Mouse (Mus musculus) embryonic facial prominence, embryonic 15.5 days (tissue): Measurements from ENCODE around the gene Slc39a7. TPM values are rescaled to one million over a fixed set of nuclear protein-coding genes. Genes with fewer than 3 reads are reported as not detected.

ENCODE experiments used
- ATAC-seq: fragments of 200-750 bp; cut with Nextera tagmentation; 2 replicates; pipeline ENCODE4 v1.8.0; 2017; ENCODE audit warnings: low read depth, moderate TSS enrichment; ENCODE audit not compliant: insufficient number of reproducible peaks, low FRiP score, low TSS enrichment
- H3K27ac ChIP-seq: fragments of 300-500 bp; sonication (generic); replicated peaks from 2 replicates; pipeline ENCODE4 v1.5.1; 2015; ENCODE audit warnings: mild to moderate bottlenecking, inconsistent platforms
- H3K27me3 ChIP-seq: fragments of 300-500 bp; sonication (generic); 2 replicates; pipeline ENCODE4 v1.6.1; 2015; ENCODE audit warnings: inconsistent platforms
- H3K36me3 ChIP-seq: fragments of 300-500 bp; sonication (generic); 2 replicates; pipeline ENCODE4 v1.6.1; 2015; ENCODE audit warnings: mild to moderate bottlenecking, inconsistent platforms
- H3K4me1 ChIP-seq: fragments of 300-500 bp; sonication (generic); 2 replicates; pipeline ENCODE4 v1.6.1; 2015; ENCODE audit warnings: inconsistent platforms
- H3K4me2 ChIP-seq: fragments of 300-500 bp; sonication (generic); replicated peaks from 2 replicates; pipeline ENCODE4 v1.6.1; 2015; ENCODE audit warnings: mild to moderate bottlenecking, inconsistent platforms
- H3K4me3 ChIP-seq: fragments of 300-500 bp; sonication (generic); replicated peaks from 2 replicates; pipeline ENCODE4 v1.5.1; 2015; ENCODE audit warnings: mild to moderate bottlenecking, inconsistent platforms
- H3K9ac ChIP-seq: fragments of 300-500 bp; sonication (generic); 2 replicates; pipeline ENCODE4 v1.6.1; 2015; ENCODE audit warnings: inconsistent platforms
- H3K9me3 ChIP-seq: fragments of 300-500 bp; sonication (generic); replicated peaks from 2 replicates; pipeline ENCODE4 v1.6.1; 2016; ENCODE audit warnings: inconsistent platforms
- WGBS: fragments of 180-500 bp; shearing (Covaris S2); methylation state at CpG from one replicate; pipeline ENCODE4 v1.1.7; 2015; 5-methylcytosine and 5-hydroxymethylcytosine counted together
- polyA plus RNA-seq: library from polyadenylated mRNA; unstranded; fragments of >200 nt; fragmentation: Nextera tagmentation; extraction: Ambion mirVana; gene quantifications from 2 replicates; pipeline ENCODE4 v1.2.1, GENCODE M21; 2015

Slc39a7 gene
- polyA plus RNA-seq, 1 experiment from 2014 or later = 229 TPM

DNA sequence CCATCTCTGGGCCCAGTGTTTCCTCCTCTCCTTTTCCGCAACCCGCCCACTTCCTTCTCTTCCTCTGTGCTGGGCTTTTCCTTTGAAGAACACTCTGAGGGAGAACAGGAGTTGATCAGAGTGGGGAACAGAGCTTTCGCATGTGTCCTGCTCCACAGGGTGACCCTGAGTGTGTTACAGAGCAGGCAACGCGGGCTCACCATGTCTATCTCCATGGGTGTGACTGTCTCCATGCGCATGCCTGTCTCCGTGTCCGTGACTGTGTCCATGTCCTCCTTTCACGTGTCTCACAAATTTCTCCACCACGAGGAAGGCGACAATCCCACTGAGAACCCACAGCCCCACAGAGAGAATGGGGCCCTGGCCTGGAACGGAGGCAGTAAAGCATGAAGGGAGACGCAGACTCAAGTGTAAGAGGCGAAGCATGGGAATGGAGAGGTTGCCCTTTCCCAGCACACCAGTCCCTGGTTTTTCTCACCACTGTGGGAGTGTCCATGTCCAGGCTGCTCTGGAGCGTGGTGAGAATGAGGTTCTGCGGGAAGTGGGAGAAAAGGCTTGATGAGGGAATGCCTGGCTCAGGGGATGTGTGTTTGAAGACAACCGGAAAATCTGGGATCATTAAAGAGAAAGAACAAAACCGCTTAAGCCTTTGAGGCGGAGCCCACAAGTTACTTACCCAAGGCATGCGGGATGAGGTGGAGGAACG, 1.4 kb downstream of the Slc39a7 start:
- peaks cover 75% of the 10 kb centered on the region for H3K4me1 ChIP-seq
- H3K4me2 ChIP-seq = peak overlapping the region; percentile 94
- H3K27ac ChIP-seq = 0 out of 2 replicates have a peak overlapping the region, but pooled peaks have one; percentile 98
- peak overlapping the region; percentile 72 for H3K4me3 ChIP-seq
- no peaks in the 10 kb centered on the region for H3K27me3 ChIP-seq
- 69% methylated on average over 21 of the region's 21 CpGs for WGBS
- no peaks in the 10 kb centered on the region for H3K9me3 ChIP-seq
- H3K9ac ChIP-seq = peak overlapping the region; percentile 97
- ATAC-seq = no peak
- peaks cover 29% of the 10 kb centered on the region for H3K36me3 ChIP-seq

DNA sequence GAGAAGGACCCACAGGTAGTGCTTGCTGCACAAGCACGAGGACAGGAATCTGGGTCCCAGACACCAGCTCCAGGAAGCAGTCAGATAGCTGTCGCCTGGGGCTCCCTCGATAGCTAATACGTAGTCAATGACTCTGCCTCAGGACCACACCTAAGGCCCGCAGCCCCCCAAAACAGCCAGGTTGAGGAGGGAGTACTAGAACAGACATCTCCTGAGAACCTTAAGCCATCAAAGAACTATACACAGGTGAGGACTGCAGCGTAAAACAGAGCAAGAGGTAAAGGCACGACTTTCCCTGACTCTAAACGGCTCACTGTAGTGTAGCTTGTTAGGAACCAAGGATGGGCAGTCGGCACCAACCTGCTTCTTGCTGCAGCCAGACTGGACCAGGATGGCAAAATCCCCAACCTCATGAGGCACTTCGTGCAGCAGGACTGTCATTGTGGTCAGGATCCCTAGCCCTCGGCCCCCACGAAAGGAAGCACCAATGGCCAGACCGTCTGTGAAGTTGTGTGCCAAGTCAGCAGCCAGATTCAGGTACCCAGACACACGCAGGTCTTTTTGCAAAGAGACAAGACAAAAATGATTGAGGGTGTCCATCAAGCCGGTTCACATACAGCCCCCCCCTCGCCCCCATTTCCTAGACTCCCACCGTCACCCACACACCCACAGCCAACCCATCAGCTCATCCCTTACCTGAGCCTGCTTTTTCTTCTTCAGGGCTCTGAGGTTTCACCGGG, 2.2 kb downstream of the Slc39a7 start:
- Histone ChIP-seq H3K36me3 (peaks cover 25% of the 10 kb centered on the region), H3K27me3 (no peaks in the 10 kb centered on the region), H3K4me3 (peak overlapping the region; percentile 72), H3K9me3 (no peaks in the 10 kb centered on the region), H3K4me1 (peaks cover 75% of the 10 kb centered on the region), H3K9ac (peak overlapping the region; percentile 97; the same call in 1 of the 2 replicates), H3K4me2 (peak overlapping the region; percentile 94), H3K27ac (no peak overlapping the region)
- no peak for ATAC-seq
- WGBS = 85% methylated on average over 18 of the region's 18 CpGs

DNA sequence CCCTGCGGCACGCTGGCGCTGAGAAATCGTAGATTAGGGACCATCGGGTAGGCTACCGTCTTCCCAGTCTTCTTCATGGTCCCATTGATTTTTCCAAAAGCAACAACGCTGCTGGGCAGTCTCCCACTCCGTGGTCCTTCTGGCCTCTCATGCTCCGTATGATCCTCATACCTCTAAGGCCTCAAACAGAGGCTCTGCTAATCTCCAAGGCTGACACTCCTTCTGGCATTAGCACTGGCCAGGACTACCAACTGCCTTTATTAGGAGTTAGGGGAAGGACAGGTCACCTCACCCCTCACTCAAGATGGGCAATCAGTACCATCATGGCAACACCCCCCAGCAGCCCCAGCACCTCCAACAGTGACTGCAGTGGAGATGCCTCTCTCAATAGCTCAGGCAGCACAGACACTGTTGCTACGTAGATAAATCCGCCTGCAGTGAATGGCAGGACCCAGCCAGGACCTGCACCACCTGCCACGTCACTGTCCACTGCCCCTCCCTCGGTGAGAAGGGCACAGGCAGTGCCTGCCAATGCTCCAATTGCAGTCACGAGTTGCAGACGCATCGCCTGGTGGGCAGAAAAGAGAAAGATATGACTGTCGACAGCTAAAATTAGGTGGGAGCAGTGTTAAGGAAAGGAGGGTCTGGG, 2.9 kb downstream of the Slc39a7 start:
- 0 out of 2 replicates have a peak overlapping the region, but pooled peaks have one; percentile 98 for H3K4me2 ChIP-seq
- WGBS = 77% methylated on average over 17 of the region's 17 CpGs
- no peak for ATAC-seq
- no peaks in the 10 kb centered on the region for H3K9me3 ChIP-seq
- H3K27me3 ChIP-seq = no peaks in the 10 kb centered on the region
- peak overlapping the region; percentile 64 for H3K4me3 ChIP-seq
- H3K9ac ChIP-seq = no peak overlapping the region
- H3K4me1 ChIP-seq = peaks cover 74% of the 10 kb centered on the region
- H3K27ac ChIP-seq = peak overlapping the region; percentile 79; the same call in 1 of the 2 replicates
- peaks cover 20% of the 10 kb centered on the region for H3K36me3 ChIP-seq

DNA sequence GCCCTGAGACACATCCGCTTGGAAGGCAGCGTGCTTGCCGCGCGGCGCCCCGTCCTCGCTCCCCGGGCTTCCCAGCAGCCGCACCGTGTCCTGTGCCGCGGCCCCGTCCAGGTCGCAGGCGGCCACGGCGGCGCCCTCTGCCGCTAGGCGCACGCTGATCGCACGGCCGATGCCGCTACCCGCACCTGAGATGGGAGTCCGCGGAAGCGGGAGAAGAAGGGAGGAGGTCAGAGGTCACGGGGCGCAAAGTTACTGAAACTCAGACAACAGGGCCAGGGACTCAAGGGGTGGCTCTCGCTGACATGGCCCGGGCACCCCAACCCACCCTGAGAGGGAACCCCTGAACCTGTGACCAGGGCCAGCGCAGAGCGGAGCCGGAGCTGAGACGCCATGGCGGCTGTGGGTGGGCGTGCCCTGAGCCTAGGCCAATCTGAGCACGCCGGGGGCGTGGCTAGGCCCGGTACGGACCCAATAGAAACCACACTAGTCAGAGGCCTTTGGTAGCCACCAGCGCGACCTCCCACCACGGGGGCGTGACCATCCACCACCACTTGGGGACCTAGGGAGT, 3.7 kb downstream of the Slc39a7 start, which contains the start of gene H2-Ke6:
Gene H2-Ke6, minus strand, starts transcription at position 405 of the 568 bp plus-strand sequence.
- Histone ChIP-seq H3K36me3 (peaks cover 25% of the 10 kb centered on the region), H3K27me3 (no peaks in the 10 kb centered on the region), H3K4me2 (peak within 1 kb of the TSS; percentile 98), H3K9ac (peak within 1 kb of the TSS; percentile 47), H3K9me3 (no peaks in the 10 kb centered on the region), H3K4me3 (peak within 1 kb of the TSS; percentile 64), H3K4me1 (peaks cover 67% of the 10 kb centered on the region), H3K27ac (peak within 1 kb of the TSS; percentile 79)
- peak; percentile 80 for ATAC-seq
- WGBS = under 1% methylated on average over 49 of the region's 49 CpGs

DNA sequence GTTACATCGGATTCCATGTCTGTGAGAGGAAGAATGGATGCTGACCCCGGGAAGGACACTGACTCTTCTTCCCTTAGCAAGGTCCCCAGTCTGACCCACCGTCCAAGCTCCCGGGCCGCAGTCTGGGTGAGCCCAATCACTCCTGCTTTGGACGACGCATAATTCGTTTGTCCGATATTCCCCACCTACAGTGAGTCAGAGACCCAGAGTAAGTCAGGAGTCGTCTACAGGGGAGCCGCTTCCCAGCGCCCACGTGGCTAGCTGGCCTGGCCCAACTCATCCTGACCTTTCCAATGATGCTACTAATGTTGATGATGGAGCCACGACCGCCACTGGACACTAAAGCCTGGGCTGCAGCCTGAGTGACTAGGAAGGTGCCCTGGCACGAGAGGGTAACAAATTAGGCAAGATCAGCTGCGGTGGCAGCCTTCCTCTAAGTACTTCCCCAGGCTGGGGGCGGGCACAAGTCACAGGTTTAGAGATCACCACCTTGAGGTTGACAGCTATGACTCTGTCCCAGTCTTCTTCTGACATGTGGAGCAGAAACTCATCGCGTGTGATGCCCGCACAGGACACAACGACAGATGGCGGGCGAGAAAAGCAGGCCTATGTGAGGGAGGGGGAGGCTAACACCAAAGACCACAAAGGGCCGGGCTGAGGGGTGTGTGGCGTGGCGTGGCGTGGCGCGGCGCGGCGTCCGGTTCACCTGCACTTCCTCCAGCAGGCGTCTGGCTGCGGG, 4.4 kb downstream of the Slc39a7 start:
- Histone ChIP-seq H3K4me1 (peaks cover 63% of the 10 kb centered on the region), H3K4me3 (peak overlapping the region; percentile 64), H3K9ac (peak overlapping the region; percentile 47), H3K36me3 (peaks cover 32% of the 10 kb centered on the region), H3K9me3 (no peaks in the 10 kb centered on the region), H3K4me2 (peak overlapping the region; percentile 98), H3K27me3 (no peaks in the 10 kb centered on the region), H3K27ac (peak overlapping the region; percentile 79)
- WGBS = 8% methylated on average over 36 of the region's 36 CpGs
- no peak for ATAC-seq

DNA sequence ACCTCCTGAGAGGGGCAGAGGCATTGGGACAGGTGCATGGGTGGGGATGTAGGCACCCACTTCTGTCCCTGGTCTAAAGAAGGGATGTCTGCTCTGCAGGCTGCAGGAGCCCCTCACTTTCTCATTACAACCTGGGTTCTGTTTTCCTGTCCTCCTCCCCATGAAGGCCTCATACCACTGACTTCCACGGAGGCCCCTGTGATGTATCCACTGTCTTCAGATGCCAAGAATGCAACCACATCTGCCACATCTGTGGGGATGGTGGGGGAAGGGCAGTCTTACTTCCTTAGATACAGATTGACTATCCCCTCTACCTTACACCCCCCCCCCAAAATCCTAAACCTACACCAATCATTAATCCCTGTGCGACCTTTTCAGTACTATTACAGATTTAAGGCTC, 5.3 kb downstream of the Slc39a7 start:
- Histone ChIP-seq H3K4me1 (peaks cover 63% of the 10 kb centered on the region), H3K4me2 (peak overlapping the region; percentile 98), H3K27me3 (no peaks in the 10 kb centered on the region), H3K36me3 (peaks cover 40% of the 10 kb centered on the region), H3K9me3 (no peaks in the 10 kb centered on the region), H3K9ac (no peak overlapping the region), H3K27ac (no peak overlapping the region), H3K4me3 (peak overlapping the region; percentile 64; the same call in 1 of the 2 replicates)
- no peak for ATAC-seq
- 25% methylated on average over 2 of the region's 2 CpGs for WGBS

DNA sequence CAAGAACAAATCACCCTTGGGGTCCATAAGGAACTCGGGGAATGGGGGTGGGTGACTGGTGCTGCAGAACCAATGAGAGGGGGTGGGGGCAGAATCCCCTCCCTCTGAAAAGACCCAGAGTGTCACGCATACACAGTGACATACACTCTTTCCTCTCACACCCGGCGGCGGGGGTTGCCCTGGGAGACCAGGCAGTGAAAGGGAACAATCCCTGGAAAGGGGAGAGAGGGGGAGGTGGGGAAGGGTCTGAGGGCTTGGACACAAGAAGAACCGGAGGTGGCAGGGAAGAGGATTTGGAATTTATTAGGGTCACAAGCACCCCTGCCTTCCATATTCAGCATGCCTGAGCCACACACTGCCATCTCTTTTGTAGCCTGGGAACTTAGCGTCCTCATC, 5.7 kb downstream of the Slc39a7 start:
- Histone ChIP-seq H3K36me3 (peaks cover 44% of the 10 kb centered on the region), H3K9me3 (no peaks in the 10 kb centered on the region), H3K4me2 (peak overlapping the region; percentile 98), H3K27ac (no peak overlapping the region), H3K9ac (no peak overlapping the region), H3K4me3 (peak overlapping the region; percentile 64), H3K4me1 (peaks cover 63% of the 10 kb centered on the region), H3K27me3 (no peaks in the 10 kb centered on the region)
- no peak for ATAC-seq
- WGBS = 19% methylated on average over 7 of the region's 7 CpGs

DNA sequence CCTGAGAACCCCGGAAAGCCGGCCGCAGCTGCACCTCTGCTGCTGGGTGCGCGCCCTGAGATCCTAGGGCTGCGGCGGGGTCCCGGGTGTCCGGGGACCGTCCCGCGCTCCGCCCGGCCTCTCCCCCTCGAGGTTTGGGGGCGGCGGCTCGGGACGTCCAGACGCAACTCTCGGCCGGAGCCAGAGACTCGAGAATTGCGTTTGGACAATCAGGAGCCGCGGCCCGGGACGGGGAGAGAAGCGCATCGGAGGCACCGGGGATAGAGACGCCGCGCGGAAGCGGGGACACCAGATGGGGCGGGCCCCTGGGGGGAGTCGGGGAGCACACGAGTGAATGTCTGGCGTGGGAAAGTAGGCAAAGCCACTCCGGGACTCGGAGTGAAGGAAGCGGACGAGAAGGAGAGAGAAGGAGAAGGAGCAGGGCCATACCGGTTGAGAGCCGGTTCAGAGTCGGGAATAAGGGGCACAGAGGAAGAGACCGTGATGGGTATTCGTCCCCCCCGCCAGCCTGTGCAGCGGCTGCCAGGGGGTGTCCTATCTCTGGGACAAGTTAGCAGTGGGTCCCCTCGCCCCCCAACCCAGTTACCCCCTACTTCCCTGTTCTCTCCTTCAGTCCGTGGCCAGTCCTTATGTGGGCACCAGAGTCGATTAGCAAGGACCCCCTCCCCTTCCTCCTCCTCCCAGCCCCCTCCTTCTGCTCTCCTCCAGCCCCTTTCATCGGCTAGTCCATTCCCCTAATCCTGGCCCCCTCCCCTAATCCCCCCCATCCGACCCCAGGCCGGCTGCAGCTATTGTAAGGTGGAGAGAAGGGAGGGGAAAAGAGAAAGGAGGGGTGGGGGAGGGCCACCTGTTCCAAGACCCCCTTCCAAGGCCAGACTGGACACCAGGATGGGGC, 6.4 kb downstream of the Slc39a7 start:
- Histone ChIP-seq H3K27ac (peak overlapping the region; percentile 90), H3K4me1 (peaks cover 56% of the 10 kb centered on the region), H3K4me3 (peak overlapping the region; percentile 64), H3K27me3 (no peaks in the 10 kb centered on the region), H3K36me3 (peaks cover 50% of the 10 kb centered on the region), H3K4me2 (peak overlapping the region; percentile 98), H3K9me3 (no peaks in the 10 kb centered on the region), H3K9ac (peak overlapping the region; percentile 68)
- WGBS = under 1% methylated on average over 54 of the region's 57 CpGs
- ATAC-seq = peak; percentile 2; the same call in 1 of the 2 replicates

DNA sequence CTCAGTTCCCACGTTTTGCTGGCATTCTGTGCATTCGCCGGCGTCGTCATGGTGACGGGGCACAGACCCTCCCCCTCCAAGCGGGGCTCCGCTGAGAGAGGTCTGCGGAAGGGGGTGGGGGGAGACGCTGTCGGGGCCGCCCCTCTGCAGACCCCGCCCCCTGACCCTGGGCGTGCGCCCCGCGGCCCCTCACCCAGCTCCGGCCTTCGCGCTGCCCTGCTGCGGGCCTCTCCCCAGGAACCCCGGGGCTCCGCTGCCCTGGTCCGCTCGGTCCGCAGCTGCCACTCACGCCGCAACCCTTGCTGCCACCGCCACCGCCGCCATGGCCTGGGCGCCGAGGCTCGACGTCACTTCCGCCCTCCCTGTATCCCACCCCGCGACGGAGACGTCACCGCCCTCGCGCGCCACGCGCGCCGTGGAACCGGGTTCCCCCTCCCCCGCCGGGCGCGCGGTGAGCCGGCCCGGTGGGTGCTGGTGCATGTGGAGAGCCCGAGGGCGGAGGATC, 7.1 kb downstream of the Slc39a7 start, which contains the start of gene Ring1:
Gene Ring1, minus strand, starts transcription at position 364 of the 505 bp plus-strand sequence.
- ATAC-seq = peak; percentile 77
- peaks cover 44% of the 10 kb centered on the region for H3K36me3 ChIP-seq
- H3K4me2 ChIP-seq = peak within 1 kb of the TSS; percentile 98
- H3K9ac ChIP-seq = peak within 1 kb of the TSS; percentile 68
- peak within 1 kb of the TSS; percentile 90 for H3K27ac ChIP-seq
- no peaks in the 10 kb centered on the region for H3K27me3 ChIP-seq
- peak within 1 kb of the TSS; percentile 64 for H3K4me3 ChIP-seq
- H3K9me3 ChIP-seq = no peaks in the 10 kb centered on the region; the same call in 1 of the 2 replicates
- H3K4me1 ChIP-seq = peaks cover 49% of the 10 kb centered on the region
- under 1% methylated on average over 54 of the region's 58 CpGs for WGBS
